Mouse (Mus musculus) 416B (cell line): Measurements from ENCODE around the gene Tmem221.
A peak's percentile ranks its signal among the peaks of the same experiment; 100 is the strongest.

Experiments
- DNase-seq: peaks from one replicate; pipeline ENCODE4 v3.0.0; 2011; ENCODE audit warnings: low read depth

The Tmem221 gene

DNA sequence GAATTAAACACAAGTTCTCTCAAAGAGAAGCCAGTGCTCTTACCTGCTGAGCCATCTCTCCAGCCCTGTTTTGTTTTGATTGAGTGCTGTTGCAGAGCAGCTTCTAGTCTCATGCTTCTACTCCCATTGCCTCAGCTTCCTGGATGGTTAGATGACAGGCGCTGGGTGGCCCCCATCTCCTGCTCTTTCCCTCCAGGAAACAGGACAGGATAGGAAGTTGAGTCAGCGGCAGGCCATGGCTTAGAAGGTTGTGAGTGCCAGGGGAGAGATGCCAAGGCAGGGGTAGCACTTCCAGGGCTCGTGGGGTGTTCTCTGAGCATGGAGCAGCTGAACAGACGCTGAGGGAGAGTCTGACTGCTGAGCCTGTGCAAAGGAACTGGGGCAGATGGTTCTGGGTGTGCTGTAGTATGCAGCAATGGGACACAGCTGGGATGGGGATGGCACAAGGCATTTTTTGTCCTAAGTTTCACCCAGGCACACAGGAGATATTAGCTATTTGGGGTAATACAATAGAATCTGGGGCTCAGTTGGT lies 19.3 kb upstream of the Tmem221 start:
- peak; percentile 65 for DNase-seq

DNA sequence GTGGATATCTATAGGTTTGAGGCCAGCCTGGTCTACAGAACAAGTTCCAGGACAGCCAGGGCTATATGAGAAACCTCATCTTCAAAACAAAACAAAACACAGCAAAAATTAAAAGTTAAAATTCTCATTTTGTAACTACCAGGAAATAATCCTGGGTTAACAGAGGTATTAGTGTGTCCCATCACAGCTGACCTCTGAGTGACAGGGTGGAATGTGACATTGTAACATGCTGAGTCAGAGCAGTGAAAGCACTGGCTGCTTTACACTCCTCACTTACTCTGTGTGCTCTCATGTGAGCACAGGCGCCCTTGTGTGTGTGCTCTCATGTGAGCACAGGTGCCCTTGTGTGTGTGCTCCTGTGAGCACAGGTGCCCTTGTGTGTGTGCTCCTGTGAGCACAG lies 16.3 kb upstream of the Tmem221 start:
- DNase-seq = no peak

DNA sequence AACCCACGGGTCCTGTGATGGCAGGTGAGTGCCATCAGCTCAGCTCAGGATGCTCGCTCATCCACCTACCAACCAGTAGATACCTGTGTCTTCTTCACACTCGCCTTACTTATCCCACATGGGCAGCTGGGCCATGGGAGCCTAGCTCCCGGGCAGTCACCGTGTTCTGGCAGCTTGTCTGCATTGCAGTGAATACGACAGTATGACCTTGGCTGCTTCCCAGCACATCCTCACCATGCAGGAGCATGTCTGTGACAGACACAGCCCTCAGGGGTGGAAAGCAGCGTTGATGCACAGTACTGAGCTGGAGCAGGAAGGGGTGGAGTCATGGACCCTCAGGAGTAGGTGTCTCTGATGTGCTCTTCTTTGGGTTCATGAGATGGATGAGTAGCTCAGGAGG lies 15.8 kb upstream of the Tmem221 start:
- DNase-seq = no peak

DNA sequence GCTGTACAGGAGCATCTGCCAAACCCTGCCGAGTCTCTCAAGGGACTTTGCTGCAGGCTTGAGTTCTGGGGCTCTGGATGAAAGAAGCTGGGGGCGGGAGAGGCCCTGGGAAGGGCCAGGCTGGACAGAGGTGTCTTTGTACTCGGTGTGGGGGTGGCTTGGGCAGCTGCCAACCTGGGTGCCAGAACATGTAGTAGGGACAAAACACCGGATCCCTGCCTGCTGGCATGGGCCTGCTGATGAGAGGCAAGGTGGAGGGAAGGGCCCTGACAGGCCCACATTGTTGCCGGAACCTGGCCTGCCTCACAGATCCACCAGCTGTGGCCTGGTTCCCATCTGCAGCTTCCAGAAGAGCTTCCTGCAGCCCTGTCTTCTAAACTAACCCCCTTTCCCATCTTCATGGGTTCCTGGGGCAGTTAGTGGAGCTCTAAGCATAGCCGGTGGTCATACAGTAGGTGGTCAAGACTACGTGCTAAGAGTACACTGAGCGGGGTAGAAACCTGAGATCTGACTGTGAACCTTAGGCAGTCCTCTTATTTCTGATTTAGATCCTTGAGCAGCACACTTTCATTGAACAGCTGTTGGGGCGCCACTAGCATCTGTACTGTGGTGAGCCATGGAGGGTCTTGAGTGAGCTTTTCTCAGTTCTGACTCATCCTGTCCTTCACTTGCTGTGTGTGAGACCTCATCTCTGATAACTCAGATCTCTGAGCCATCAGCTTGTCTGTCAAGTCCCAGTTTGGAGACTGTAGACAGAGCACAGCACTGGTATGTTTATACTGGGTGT lies 14.4 kb upstream of the Tmem221 start:
- DNase-seq = peak; percentile 31

DNA sequence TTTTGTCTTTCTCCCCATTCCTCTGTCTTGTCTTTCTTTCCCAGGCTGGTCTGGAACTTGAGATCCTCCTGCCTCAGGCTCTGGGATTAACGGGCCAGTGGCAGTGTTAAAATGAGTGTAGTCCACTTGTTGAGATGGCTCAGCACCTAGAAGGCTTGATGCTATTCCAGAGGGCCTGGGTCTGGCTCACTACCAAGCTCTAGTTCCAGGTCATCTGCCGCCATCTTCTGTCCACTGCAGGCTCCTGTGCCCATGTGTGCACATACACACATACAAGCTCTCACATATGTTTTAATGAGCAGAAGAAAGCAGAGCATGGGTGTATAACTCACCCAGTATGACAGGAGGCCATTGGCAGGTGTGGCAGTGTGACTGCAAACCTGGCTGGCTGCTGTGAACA lies 13.4 kb upstream of the Tmem221 start:
- no peak for DNase-seq

DNA sequence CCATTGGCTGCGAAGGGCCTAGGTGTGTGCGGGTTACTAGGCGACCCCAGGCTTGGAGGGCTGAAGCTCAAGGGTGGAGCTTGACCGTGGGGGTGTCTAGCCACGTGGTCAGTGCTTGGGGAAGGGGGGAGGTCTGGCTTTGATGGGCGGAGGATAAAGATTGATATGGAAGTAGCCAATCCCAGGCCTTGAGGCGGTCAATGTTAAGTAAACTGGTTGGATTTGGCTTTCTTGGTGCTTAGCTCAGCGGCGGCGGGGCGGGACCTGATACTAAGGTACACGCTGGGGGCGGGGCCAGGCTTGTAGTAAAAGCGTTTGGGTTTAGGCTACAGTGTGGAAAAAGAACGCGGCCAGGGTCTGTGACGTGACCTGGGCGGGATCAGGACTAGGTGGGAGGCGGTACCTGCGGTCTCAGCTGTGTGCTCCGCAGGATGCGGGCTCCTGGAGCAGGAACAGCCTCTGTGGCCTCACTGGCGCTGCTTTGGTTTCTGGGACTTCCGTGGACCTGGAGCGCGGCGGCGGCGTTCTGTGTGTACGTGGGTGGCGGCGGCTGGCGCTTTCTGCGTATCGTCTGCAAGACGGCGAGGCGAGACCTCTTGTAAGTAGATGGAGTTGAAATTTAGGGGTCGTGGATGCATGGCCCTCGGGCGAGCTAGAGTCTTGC lies 11.8 kb upstream of the Tmem221 start:
- DNase-seq = peak; percentile 91

DNA sequence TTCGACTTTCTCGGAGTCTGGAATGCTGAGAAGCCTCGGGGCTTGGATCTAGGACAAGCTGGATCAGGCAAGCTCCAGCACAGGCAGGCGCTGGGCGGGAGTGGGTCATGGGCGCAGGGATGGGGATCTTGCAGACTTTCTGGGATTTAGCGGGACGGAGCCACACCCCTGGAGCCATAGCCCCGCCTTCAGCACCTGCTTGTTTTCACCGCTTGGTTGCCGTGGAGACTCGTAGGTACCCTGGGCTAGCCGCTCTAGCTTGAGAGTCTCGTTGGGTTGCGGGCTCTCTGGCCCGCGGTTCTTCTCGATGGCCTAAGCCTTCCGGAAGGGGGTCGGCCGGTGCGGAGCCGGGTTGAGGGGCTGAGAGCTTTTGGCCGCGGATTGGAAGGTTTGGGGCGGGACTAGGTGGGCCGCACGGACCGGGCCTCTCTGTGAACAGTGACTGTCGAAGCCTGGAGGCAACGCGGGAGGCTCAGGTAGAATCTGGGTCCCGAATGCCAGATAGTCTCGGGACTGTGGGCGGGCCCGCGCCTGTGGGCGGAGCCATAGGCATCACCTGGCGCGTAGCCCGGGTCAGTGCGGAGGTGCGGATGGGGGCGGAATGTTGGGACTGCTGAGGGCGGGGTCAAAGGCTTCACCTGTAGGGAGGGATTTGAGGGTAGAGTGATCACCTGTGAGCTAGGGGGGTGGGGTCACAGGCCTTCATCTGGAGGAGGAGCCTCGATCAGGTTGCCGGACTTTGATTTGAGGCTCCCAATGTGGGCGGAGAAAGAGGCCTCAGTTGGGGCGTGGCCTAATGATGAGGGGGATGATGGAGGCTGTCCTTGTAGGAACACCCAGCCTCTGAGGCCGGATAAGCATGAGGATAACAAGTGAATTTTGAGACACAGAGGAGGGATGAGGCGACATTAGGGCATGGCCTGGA lies 11.0 kb upstream of the Tmem221 start:
- DNase-seq = no peak

DNA sequence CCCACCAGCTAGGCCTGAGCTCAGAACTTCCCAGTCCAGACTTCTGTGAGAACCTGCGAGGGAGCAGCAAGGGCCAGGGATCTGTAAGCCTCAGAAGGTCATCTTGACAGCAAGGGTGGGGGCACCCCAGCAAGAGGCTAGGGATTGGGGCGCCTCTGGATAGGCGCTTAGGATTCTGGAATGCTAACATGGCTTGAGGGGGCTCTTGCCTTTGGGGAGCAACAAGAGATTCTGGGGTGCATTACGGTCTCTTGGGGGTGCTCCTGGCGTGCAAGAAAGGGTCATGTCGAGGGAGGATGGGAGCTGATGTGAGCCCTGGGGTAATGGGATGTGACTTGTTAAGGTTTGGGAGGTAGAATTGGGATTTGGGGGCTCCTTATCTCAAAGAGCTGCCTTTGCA lies 10.3 kb upstream of the Tmem221 start:
- no peak for DNase-seq

DNA sequence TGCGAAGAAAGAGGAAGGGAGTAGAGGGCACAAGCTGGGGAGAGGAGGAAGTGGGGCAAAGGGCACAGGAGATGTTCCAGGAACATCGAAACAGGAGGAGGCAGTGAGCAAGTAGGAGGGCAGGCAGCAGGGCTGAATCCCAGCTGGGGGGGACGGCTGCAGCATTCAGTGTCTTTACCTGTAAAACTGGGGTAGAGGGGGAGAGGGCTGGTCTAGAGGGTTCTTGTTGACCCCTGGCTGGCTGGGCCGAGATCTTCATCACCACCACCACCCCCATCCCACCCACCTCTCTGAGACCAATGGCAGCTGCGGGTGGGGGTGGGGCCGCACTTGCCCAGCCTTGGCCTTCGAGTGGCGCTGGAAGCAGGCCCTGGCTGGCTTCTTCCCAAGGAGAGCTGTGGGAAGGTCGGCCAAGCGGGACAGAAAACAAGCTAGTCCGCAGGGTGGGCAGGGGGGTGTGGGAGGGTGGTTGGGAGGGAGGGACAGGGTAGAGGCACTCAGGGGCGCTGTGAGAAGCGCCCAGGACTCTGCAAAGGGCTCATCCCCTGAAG lies 9.8 kb upstream of the Tmem221 start, which contains the start of gene Slc27a1:
TSS of gene Slc27a1 (plus strand) at position 496 of the 551 bp plus-strand sequence.
- DNase-seq = no peak

DNA sequence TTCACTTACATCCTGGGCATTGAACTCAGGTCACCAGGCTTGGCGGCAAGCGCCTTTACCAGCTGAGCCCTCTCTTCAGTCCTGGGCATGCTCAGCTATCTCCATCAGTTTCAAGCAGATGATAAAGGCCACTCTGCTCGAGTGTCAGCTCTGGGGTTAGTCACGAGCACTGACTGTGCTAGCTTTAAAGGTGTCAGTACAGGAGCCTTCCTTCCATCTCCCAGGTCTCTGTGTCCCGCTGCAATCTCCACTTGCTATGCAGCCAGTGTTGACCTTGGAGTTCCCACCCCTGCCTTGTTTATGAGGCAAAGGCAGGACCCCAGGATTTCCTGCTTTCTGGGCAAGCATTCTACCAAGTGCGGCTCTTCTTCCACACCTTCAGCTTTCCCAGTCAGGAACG lies 8.9 kb upstream of the Tmem221 start:
- no peak for DNase-seq

DNA sequence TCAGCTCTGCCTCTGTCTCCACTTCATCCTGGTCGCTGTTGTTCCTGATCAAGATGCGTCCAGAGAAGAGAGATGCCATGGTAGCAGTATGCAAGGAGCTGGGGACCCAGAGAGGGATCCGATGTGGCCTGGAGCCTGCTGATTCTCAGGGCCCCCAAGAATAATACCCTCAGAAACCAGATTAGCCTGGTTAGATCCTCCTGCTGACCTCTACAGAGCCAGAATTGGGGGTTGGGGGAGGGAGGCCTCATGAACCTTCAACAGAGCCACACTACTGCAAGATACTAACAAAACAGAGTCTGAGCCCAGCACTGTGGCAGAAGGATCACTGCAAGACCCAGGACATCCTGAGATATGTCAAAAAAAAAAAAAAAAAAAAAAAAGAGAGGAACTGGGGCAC lies 7.8 kb upstream of the Tmem221 start, which contains the start of gene Nxnl1:
TSS of gene Nxnl1 (minus strand) at position 101 of the 400 bp plus-strand sequence.
- no peak for DNase-seq

DNA sequence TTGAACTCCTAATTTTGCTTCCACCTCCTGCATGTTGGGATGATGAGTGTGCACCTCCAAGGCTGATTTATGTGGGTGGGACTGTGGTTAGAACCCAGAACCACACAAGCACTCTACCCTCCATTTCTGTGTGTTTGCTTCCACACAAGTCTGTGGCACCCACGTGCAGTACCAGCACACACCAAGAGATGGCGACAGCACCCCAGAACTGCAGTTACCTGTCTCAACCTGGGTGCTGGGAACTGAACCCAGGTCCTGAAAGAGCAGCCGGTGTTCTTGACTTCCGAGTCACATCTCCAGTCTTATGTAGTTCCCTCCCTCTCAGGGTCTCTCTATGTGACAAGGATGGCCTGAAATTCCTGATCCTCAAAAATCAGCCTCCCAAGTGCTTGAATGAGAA lies 5.3 kb upstream of the Tmem221 start:
- DNase-seq = no peak

DNA sequence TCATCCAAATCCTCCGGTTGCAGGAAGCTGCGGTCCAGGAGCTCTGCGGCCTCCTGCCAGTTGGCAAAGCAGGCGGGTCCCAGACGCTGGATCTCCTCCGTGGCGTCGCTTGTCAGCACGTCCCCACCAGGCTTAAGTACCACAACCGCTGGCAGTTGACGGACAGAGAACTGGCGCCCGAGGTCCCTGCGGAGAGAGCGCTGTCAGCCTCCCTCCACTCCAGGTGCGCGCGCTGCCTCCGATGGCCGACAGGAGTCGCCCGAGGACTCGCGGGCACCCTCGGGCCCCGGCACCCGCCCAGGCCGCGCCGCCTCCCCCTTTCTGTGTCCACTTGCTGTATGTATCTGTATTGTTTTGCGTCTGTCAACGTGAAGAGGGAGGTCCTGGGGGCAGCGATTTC lies 4.1 kb upstream of the Tmem221 start:
- peak; percentile 65 for DNase-seq

DNA sequence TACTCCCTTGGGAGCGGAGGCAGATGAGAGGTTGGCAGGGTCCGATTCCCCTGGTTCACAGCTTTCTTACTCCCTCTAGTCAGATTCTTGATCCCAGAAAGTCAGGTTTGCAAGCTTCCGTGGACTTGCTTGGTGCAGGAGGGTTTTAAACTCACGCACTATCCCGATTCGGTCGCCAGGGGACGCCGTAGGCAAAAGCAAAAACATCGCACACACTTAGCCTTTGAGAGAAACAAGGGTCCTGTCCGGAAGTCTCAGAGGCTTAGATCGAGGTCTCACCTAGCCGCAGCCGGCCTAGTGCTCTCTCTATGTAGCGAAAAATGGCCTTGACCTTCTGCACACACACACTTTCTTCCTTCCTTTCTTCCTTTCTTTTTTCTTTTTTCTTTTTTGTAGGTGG lies 2.7 kb upstream of the Tmem221 start:
- peak; percentile 88 for DNase-seq

DNA sequence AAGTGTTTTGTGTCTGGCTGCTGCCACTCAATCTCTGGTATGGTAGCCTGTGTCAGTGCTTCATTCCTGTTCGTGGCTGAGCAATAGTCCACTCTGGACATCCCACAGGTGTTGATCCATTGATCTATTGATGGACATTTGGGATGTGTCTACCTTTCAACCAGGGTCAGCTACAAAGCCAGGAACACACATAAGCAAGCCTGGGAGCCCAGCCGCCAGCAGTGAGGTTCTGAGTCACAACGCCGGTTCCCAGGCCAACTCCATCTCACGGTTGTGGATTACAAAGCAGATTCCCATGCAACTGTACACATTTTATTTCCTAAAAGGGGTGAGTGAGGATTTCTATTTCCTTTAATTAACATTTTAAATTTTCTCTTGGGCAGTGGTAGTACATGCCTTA lies 2.1 kb upstream of the Tmem221 start:
- no peak for DNase-seq

DNA sequence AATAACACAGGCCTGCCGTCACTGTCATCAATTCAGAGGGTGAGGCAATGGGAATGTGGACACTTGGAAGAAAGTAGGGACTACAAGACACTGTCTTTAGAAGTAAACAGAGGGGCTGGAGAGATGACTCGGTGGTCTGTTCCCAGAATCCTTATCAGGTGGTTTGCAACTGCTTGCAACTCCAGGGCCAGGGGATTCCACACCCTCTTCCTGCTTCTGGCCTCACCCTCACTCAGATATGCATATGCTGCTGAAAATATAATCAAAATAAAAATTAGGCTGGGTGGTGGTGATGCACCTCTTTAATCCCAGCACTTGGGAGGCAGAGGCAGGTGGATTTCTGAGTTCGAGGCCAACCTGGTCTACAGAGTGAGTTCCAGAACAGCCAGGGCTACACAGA lies 1.4 kb upstream of the Tmem221 start:
- no peak for DNase-seq

DNA sequence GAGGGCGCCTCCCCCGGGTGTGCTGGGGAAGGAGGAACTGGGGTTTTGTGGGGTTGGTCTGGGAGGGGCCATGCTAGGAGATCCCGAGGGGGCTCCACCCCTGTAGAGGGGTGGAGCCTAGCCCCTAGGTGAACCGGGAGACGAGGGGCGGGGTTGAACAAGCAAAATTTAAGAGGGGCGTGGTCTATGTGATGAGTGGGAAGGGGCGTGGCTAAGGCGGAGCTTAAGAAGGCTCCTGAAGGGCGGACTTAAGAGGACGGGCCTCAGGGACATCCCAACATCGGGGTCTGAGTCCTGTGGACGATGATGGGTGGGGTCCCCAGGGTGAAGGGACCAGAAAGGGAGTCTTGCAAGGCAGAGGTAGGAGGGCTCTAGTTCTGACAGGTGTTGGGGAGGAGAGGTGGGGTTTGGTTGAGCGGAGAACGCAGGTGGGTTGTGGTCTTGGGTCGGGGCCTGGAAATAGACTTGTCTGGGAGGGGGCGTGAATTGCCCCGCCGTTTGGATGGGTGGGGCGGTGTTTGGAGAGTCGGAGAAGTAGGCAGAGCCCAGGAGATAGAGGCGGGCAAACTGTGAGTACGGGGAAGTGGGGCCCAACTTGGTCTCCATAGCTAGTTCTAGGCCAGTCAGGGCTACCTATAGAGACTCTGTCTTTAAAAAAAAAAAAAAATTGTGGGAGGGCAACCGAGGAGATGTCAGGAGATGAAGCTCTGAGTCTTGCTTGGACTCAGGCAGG lies 453 bp upstream of the Tmem221 start:
- peak; percentile 76 for DNase-seq

DNA sequence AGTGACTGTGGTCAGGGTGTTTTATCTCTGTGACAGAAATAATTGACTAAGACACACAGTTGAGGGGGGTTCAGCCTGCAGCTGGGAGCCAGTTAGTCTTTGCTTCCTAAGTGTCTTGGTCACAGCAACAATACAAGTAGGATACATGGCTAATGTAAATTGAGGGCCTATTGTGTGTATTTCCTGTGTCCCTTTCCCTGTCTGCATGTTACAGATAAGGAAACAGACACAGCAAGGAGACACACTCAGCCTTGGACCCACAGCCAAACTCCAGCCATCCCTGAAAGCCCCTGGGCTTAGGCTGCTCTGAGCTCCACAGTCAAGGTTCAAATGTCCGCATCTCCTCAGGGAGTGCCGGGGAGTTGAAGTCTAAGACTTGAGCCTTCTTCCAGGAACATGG lies 4.0 kb downstream of the Tmem221 start:
- no peak for DNase-seq

DNA sequence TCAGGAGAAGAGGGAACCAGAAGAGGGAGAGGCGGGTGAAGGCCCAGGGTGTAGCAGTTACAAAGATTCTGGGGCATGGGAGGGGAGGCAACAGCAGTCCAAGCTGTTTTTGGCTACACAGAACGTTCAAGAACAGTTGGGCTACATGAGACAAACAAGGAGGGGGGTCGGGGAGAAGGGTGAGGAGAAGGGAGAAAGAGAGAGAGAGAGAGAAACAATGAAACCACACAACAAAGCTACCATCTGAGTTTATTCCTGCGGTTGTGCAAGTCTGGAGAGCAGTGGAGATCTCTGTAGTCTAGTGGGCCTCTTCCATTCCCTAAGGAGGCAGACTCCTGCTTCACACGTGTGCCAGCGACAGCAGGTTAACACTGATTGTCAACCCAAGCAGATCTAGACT lies 4.7 kb downstream of the Tmem221 start:
- no peak for DNase-seq

DNA sequence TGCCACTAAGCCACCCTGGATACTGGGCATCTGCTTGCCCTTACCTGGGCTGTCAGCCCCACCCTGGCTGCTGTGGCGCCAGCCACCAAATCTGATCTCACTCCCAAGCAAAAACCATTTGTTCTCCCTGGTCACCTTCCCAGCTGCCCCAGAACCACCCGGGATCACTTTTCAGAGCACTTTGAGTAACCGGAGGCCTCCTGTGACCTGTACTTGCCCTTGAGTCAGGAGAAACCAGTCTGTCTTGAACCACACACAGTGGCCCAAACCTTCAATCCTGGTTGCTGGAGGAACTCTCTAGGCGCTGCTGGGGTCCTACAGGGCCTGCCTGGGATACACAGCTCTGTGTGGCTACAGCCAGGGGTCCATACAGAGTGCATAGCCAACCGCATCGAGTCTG lies 5.9 kb downstream of the Tmem221 start:
- DNase-seq = no peak

DNA sequence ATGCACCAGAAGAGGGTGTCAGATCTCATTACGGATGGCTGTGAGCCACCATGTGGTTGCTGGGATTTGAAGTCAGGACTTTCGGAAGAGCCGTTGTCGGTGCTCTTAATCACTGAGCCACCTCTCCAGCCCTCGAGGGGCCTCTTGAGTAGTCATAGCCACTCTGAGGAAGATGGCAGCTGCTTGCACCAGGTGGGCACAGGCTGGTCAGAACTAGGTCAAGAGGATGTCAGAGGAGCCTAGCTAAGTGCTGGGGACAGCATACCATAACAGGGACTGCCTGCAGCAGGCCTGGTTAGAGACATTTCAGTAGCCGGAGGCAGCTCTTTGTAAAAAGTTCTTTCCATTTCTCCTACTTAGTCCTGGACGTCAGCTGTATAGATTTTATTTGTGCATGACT lies 7.9 kb downstream of the Tmem221 start:
- no peak for DNase-seq
